Mouse (Mus musculus) limb, embryonic 14.5 days (tissue): ENCODE results near the gene Angptl2. TPM values are rescaled to one million over a fixed set of nuclear protein-coding genes. Genes with fewer than 3 reads are reported as not detected.

Experiments used
- ATAC-seq: fragments of 200-750 bp; cut with Nextera tagmentation; 2 replicates; pipeline ENCODE4 v1.8.0; 2017; ENCODE audit warnings: low read depth, moderate number of reproducible peaks, moderate TSS enrichment; ENCODE audit not compliant: low FRiP score
- DNase-seq: peaks from one replicate; pipeline ENCODE4 v3.0.0-alpha.2; 2015; ENCODE audit warnings: low spot score
- H3K27ac ChIP-seq: fragments of 300-500 bp; sonication (generic); replicated peaks from 2 replicates; pipeline ENCODE4 v1.5.1; 2014; ENCODE audit warnings: low read depth, mild to moderate bottlenecking, low read length, moderate library complexity, mixed read lengths
- H3K27me3 ChIP-seq: fragments of 300-500 bp; sonication (generic); 2 replicates; pipeline ENCODE4 v1.6.1; 2014; ENCODE audit warnings: low read length, mixed read lengths; ENCODE audit not compliant: control insufficient read depth, insufficient read depth
- H3K36me3 ChIP-seq: fragments of 300-500 bp; sonication (generic); 2 replicates; pipeline ENCODE4 v1.6.1; 2014; ENCODE audit warnings: mild to moderate bottlenecking, low read length, moderate library complexity, mixed read lengths; ENCODE audit not compliant: control insufficient read depth, insufficient read depth
- H3K4me1 ChIP-seq: fragments of 300-500 bp; sonication (generic); 2 replicates; pipeline ENCODE4 v1.6.1; 2014; ENCODE audit warnings: antibody characterized with exemption, low read length, mixed read lengths; ENCODE audit not compliant: control insufficient read depth, insufficient read depth
- H3K4me2 ChIP-seq: fragments of 300-500 bp; sonication (generic); replicated peaks from 2 replicates; pipeline ENCODE4 v1.6.1; 2014; ENCODE audit warnings: low read depth, mild to moderate bottlenecking, low read length, moderate library complexity; ENCODE audit not compliant: severe bottlenecking
- H3K4me3 ChIP-seq: fragments of 300-500 bp; sonication (generic); replicated peaks from 2 replicates; pipeline ENCODE4 v1.5.1; 2014; ENCODE audit warnings: low read length
- H3K9ac ChIP-seq: fragments of 300-500 bp; sonication (generic); 2 replicates; pipeline ENCODE4 v1.6.1; 2014; ENCODE audit warnings: mild to moderate bottlenecking, low read depth, low read length, moderate library complexity; ENCODE audit not compliant: severe bottlenecking
- H3K9me3 ChIP-seq: fragments of 300-500 bp; sonication (generic); 2 replicates; pipeline ENCODE4 v1.6.1; 2016; ENCODE audit warnings: low read length; ENCODE audit not compliant: control insufficient read depth
- POLR2A ChIP-seq: fragments of 200-500 bp; IDR thresholded peaks from 2 replicates; pipeline ENCODE4 v1.8.0; 2012; ENCODE audit warnings: inconsistent platforms, mild to moderate bottlenecking, moderate library complexity, borderline replicate concordance; ENCODE audit not compliant: insufficient read depth, insufficient read length; ENCODE audit errors: extremely low read depth
- WGBS: fragments of 180-500 bp; shearing (Covaris S2); extraction: QIAGEN DNeasy Blood & Tissue Kit; methylation state at CpG from one replicate; pipeline ENCODE4 v1.1.7; 2014; 5-methylcytosine and 5-hydroxymethylcytosine counted together
- polyA plus RNA-seq, 2 experiments: library from polyadenylated mRNA; depleted of rRNA in 1 of 2; stranded (reverse) in 1 of 2; unstranded in 1 of 2; fragments of >200 nt; fragmentation: Nextera tagmentation in 1 of 2; extraction: Ambion mirVana in 1 of 2; gene quantifications; 2 replicates each; pipeline versions ENCODE4 v1.2.1 to v1.2.3; 2012 to 2014

The Angptl2 gene
- polyA plus RNA-seq, 2 experiments = 67.2 to 104 TPM

DNA sequence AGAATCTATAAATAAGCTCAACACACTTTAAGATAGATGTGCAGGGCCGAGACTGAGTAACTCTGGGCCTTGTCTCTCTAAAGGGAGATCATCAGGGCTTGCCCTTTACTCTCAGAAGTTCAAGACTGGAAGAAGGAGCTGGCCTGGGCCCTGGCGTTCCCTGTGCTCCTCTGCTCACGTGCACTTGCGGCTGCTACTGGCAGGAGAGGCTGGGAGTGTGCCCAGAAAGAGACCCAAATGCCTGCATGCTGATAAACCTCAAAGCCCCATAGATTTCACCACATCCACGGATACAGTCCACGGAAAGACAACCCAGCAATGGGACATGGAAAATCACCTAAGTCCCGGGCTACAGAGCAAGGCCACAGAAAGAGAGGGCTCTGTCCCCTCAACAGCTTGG is 29.4 kb upstream of the Angptl2 start:
- no peaks in the 10 kb centered on the region for H3K9me3 ChIP-seq
- no peak overlapping the region for H3K4me2 ChIP-seq
- H3K9ac ChIP-seq = no peak overlapping the region
- DNase-seq = no peak
- H3K4me1 ChIP-seq = peaks cover 19% of the 10 kb centered on the region
- WGBS = 69% methylated on average over 7 of the region's 7 CpGs
- no peak for TF ChIP-seq POLR2A
- ATAC-seq = no peak
- H3K27me3 ChIP-seq = no peaks in the 10 kb centered on the region
- no peak overlapping the region for H3K4me3 ChIP-seq
- no peak overlapping the region for H3K27ac ChIP-seq
- H3K36me3 ChIP-seq = no peaks in the 10 kb centered on the region

DNA sequence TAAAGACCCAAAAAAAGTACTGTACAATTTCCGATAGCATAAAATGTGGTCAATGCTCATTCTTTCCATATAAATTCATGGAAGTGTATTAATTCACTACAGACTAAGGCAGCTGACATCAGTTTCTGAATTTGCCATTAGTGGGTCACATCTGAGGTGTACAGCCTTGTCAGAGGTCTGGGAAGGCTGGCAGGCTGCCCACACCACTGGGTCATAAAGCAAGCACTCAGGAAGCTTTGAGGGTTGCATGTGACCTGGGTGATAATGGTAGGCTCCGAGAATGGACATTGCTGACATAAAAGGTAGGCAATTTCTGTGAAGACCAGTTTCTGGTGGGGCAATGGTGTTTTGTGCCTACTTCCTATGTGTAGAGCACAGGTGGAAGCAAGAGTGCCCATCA is 28.0 kb upstream of the Angptl2 start:
- 55% methylated on average over 2 of the region's 2 CpGs for WGBS

GRCm38 (mm10) chr2:33188925-33189670 is 26.8 kb upstream of the Angptl2 start:
- H3K27ac ChIP-seq = no peak overlapping the region
- no peak for TF ChIP-seq POLR2A
- WGBS = 90% methylated on average over 6 of the region's 6 CpGs
- no peaks in the 10 kb centered on the region for H3K9me3 ChIP-seq
- no peaks in the 10 kb centered on the region for H3K36me3 ChIP-seq
- no peak overlapping the region for H3K9ac ChIP-seq
- H3K4me2 ChIP-seq = no peak overlapping the region
- DNase-seq (no peak), ATAC-seq (no peak)
- no peak overlapping the region for H3K4me3 ChIP-seq
- H3K27me3 ChIP-seq = no peaks in the 10 kb centered on the region
- peaks cover 19% of the 10 kb centered on the region for H3K4me1 ChIP-seq

More for the DNA sequence above, 28.0 kb upstream of the Angptl2 start:
- peaks cover 19% of the 10 kb centered on the region for H3K4me1 ChIP-seq
- H3K4me2 ChIP-seq = no peak overlapping the region
- H3K4me3 ChIP-seq = no peak overlapping the region
- no peaks in the 10 kb centered on the region for H3K36me3 ChIP-seq
- no peak overlapping the region for H3K27ac ChIP-seq
- no peaks in the 10 kb centered on the region for H3K9me3 ChIP-seq
- H3K27me3 ChIP-seq = no peaks in the 10 kb centered on the region
- DNase-seq = no peak
- no peak for TF ChIP-seq POLR2A
- no peak overlapping the region for H3K9ac ChIP-seq
- no peak for ATAC-seq

DNA sequence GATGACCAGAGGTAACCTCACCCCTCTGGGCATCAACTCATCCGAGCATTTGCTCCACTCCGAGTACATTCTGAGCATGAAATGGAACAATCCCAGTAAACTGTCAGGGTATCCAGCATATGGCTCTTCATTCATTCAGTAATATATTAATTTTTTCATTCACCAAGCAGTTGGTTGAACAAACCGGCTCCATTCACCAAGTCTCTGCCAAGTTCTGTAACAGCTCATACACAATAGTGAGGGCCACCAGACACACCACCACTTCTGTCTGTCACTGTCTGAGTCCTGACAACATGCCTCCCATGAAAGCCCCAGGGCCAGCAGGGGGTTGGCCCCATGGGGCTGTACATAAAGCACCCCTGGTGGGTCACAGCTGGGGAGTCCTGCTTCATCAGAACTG is 25.9 kb upstream of the Angptl2 start:
- Histone ChIP-seq H3K4me3 (no peak overlapping the region), H3K4me2 (no peak overlapping the region), H3K27me3 (no peaks in the 10 kb centered on the region), H3K27ac (no peak overlapping the region), H3K36me3 (no peaks in the 10 kb centered on the region), H3K4me1 (peaks cover 15% of the 10 kb centered on the region; the same call in 1 of the 2 replicates), H3K9me3 (no peaks in the 10 kb centered on the region), H3K9ac (no peak overlapping the region)
- 81% methylated on average over 3 of the region's 3 CpGs for WGBS
- DNase-seq (no peak), ATAC-seq (no peak)
- no peak for TF ChIP-seq POLR2A

GRCm38 (mm10) chr2:33200368-33201068 is 15.4 kb upstream of the Angptl2 start:
- 70% methylated on average over 13 of the region's 14 CpGs for WGBS
- no peak overlapping the region for H3K9ac ChIP-seq
- no peak overlapping the region for H3K4me3 ChIP-seq
- no peaks in the 10 kb centered on the region for H3K36me3 ChIP-seq
- TF ChIP-seq POLR2A = no peak
- no peaks in the 10 kb centered on the region for H3K27me3 ChIP-seq
- H3K27ac ChIP-seq = no peak overlapping the region
- no peak overlapping the region for H3K4me2 ChIP-seq
- no peaks in the 10 kb centered on the region for H3K9me3 ChIP-seq
- DNase-seq = no peak
- ATAC-seq = no peak
- H3K4me1 ChIP-seq = peaks cover 8% of the 10 kb centered on the region
